Mouse (Mus musculus) adrenal gland, adult (tissue): ENCODE data around the gene Vipr2.

Source experiments
- DNase-seq, 2 experiments: peaks; one replicate each; pipeline ENCODE4 v3.0.0; 2022 to 2023; ENCODE audit warnings: low spot score in 1 of 2; ENCODE audit not compliant: inconsistent age in 2 of 2

Gene Vipr2

GRCm38 (mm10) chr12:116077074-116077854, at the start of gene Vipr2:
Vipr2 (plus strand) TSS chr12:116077726.
- DNase-seq, result peak; percentile 34 to 71

- DNase-seq, result peak in 1 of 2 experiments; percentile 55
Observed at GRCm38 (mm10) chr12:116028095-116028494, 49.4 kb upstream of the Vipr2 start.

GRCm38 (mm10) chr12:116035346-116035745, 42.2 kb upstream of the Vipr2 start:
- no peak for DNase-seq

GRCm38 (mm10) chr12:116044785-116045184, 32.7 kb upstream of the Vipr2 start:
- peak in 1 of 2 experiments; percentile 11 for DNase-seq

- peak; percentile 97 to 100 for DNase-seq
Observed at GRCm38 (mm10) chr12:116047440-116048377, 29.8 kb upstream of the Vipr2 start, which contains the start of gene Zfp386. Zfp386 (plus strand) TSS chr12:116047724.

GRCm38 (mm10) chr12:116048766-116049165, 28.8 kb upstream of the Vipr2 start:
- peak in 1 of 2 experiments; percentile 40 for DNase-seq

GRCm38 (mm10) chr12:116049236-116049635, 28.3 kb upstream of the Vipr2 start:
- peak in 1 of 2 experiments; percentile 36 for DNase-seq

GRCm38 (mm10) chr12:116049701-116050100, 27.8 kb upstream of the Vipr2 start:
- peak in 1 of 2 experiments; percentile 47 for DNase-seq

- DNase-seq, result peak in 1 of 2 experiments; percentile 22
Observed at GRCm38 (mm10) chr12:116054342-116054741, 23.2 kb upstream of the Vipr2 start.

GRCm38 (mm10) chr12:116056112-116056511, 21.4 kb upstream of the Vipr2 start:
- DNase-seq, result no peak

GRCm38 (mm10) chr12:116061561-116062193, 15.8 kb upstream of the Vipr2 start:
- no peak for DNase-seq

GRCm38 (mm10) chr12:116062194-116062583, 15.3 kb upstream of the Vipr2 start:
- no peak for DNase-seq

GRCm38 (mm10) chr12:116063020-116063419, 14.5 kb upstream of the Vipr2 start:
- DNase-seq, result no peak

- peak; percentile 21 to 65 for DNase-seq
Observed at GRCm38 (mm10) chr12:116071023-116071422, 6.5 kb upstream of the Vipr2 start.

GRCm38 (mm10) chr12:116077855-116078366, 385 bp downstream of the Vipr2 start:
- no peak for DNase-seq

GRCm38 (mm10) chr12:116083125-116083524, 5.6 kb downstream of the Vipr2 start:
- no peak for DNase-seq

- DNase-seq, result no peak
Observed at GRCm38 (mm10) chr12:116084294-116084693, 6.8 kb downstream of the Vipr2 start.

GRCm38 (mm10) chr12:116086951-116087600, 9.6 kb downstream of the Vipr2 start:
- DNase-seq, result no peak

GRCm38 (mm10) chr12:116089836-116090235, 12.3 kb downstream of the Vipr2 start:
- no peak for DNase-seq
